Mouse (Mus musculus) spleen, adult 12 weeks (tissue): ENCODE measurements around the gene Guca1b.

Source experiments
- DNase-seq: peaks from one replicate; pipeline ENCODE4 v3.0.0; 2022; ENCODE audit warnings: low spot score

Guca1b gene

GRCm38 (mm10) chr17:47385145-47385544 lies at the start of gene Guca1b:
Guca1b (plus strand) TSS chr17:47385393.
- DNase-seq: no peak

- no peak for DNase-seq
Observed at GRCm38 (mm10) chr17:47343121-47343520, 42.1 kb upstream of the Guca1b start.

GRCm38 (mm10) chr17:47349721-47350319 lies 35.4 kb upstream of the Guca1b start:
- DNase-seq: no peak

GRCm38 (mm10) chr17:47359964-47360363 lies 25.2 kb upstream of the Guca1b start:
- peak; percentile 45 for DNase-seq

- no peak for DNase-seq
Observed at GRCm38 (mm10) chr17:47361343-47361742, 23.9 kb upstream of the Guca1b start.

GRCm38 (mm10) chr17:47368401-47369086 lies 16.6 kb upstream of the Guca1b start, which contains the start of gene Mrps10:
Mrps10 (plus strand) TSS chr17:47368887.
- DNase-seq: peak; percentile 67

GRCm38 (mm10) chr17:47369087-47369443 lies 16.1 kb upstream of the Guca1b start:
- no peak for DNase-seq

- peak; percentile 23 for DNase-seq
Observed at GRCm38 (mm10) chr17:47371451-47371850, 13.7 kb upstream of the Guca1b start.

- DNase-seq: no peak
Observed at GRCm38 (mm10) chr17:47373991-47374390, 11.2 kb upstream of the Guca1b start.

- no peak for DNase-seq
Observed at GRCm38 (mm10) chr17:47376779-47377280, 8.4 kb upstream of the Guca1b start.

- no peak for DNase-seq
Observed at GRCm38 (mm10) chr17:47378133-47378532, 7.1 kb upstream of the Guca1b start.

- no peak for DNase-seq
Observed at GRCm38 (mm10) chr17:47381917-47382316, 3.3 kb upstream of the Guca1b start.

GRCm38 (mm10) chr17:47383266-47383665 lies 1.9 kb upstream of the Guca1b start:
- DNase-seq: no peak

- no peak for DNase-seq
Observed at GRCm38 (mm10) chr17:47384064-47384463, 1.1 kb upstream of the Guca1b start.

- peak; percentile 31 for DNase-seq
Observed at GRCm38 (mm10) chr17:47386649-47387048, 1.5 kb downstream of the Guca1b start.

GRCm38 (mm10) chr17:47394223-47394869 lies 9.2 kb downstream of the Guca1b start:
- DNase-seq: no peak

- DNase-seq: no peak
Observed at GRCm38 (mm10) chr17:47395376-47395913, 10.3 kb downstream of the Guca1b start.

GRCm38 (mm10) chr17:47399091-47399490 lies 13.9 kb downstream of the Guca1b start:
- DNase-seq: no peak

- DNase-seq: no peak
Observed at GRCm38 (mm10) chr17:47400451-47400850, 15.3 kb downstream of the Guca1b start, which contains the start of gene Guca1a. Guca1a (minus strand) TSS chr17:47400584.

GRCm38 (mm10) chr17:47407717-47408557 lies 22.7 kb downstream of the Guca1b start:
- no peak for DNase-seq

GRCm38 (mm10) chr17:47408558-47408898 lies 23.3 kb downstream of the Guca1b start:
- no peak for DNase-seq
